In the genomic region with DNA sequence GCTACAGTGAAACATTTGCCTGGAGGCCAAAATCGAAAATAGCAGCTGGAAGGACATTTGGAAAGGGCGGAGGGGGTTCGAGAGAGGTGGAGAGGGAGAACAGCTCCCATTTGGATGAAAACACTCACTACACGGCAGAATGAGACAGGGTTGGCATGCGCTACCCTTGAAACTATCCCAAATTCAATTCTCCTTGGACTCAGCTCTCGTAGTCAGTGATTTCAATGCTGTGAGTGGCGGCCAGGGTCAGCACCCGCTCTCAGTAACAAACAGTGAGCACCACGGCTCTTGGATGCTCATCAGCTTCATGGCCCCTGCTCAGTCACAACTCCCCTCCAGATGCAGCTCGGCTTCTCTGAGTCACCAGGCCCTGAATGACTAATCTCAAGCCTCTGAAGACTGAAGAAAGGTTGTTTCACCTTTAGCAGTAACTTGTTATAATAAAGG, we compare ENCODE assay signal across 12 mouse cellular contexts. TPM values are rescaled to one million over a fixed set of nuclear protein-coding genes. Genes with fewer than 3 reads are reported as not detected.
DNase-seq lines count a peak whose midpoint lies in the region; ATAC-seq and TF ChIP-seq lines count a peak whose summit lies in the region.
"Had no signal": no experiment of that assay in that cellular context is flagged by ENCODE, and none has a peak within 500 bp of the region (broad histone marks: within the 10 kb centered on the region; RNA-seq: fewer than 3 reads in every experiment).

No protein-coding gene starts in this region.

- intact Hi-C loops in gastrocnemius, postnatal 14 days (cut with DNase I; ENCODE audit: low total_unique reads): no loop called here

- no peak for TF ChIP-seq CTCF in midbrain, postnatal 0 days (IDR thresholded peaks at IDR 0.05)

- H3K4me2 ChIP-seq in midbrain, postnatal 0 days (ENCODE audit: low read depth, low read length, poor library complexity, severe bottlenecking): no peak overlapping the region
- no peak overlapping the region for H3K4me2 ChIP-seq in midbrain, embryonic 14.5 days (ENCODE audit: low read length)
- H3K4me2 ChIP-seq: liver, embryonic 12.5 days; neural tube, embryonic 12.5 days had no signal

- WGBS in midbrain, postnatal 0 days: 62% methylated on average over 10 of the region's 10 CpGs
- WGBS in midbrain, embryonic 14.5 days: 76% methylated on average over 10 of the region's 10 CpGs

- peak; percentile 20 to 61 for DNase-seq in cerebellum, postnatal 14 days
- DNase-seq in cerebellum, postnatal 36 days: no peak
- DNase-seq in midbrain, postnatal 0 days (ENCODE audit: low spot score): peak; percentile 48
- DNase-seq in midbrain, embryonic 14.5 days: no peak
- peak; percentile 58 for DNase-seq in gastrocnemius, postnatal 14 days
- peak; percentile 31 for DNase-seq in lung, postnatal 25 days (ENCODE audit: low spot score)
- no peak for DNase-seq in urinary bladder, adult 18-20 months (ENCODE audit: low spot score in 2 of 2)
- no peak for DNase-seq in frontal cortex, postnatal 25 days (ENCODE audit: low spot score in 2 of 2)
- DNase-seq: kidney, adult 18-20 months; thymus, postnatal 25 days had no signal

- no peaks in the 10 kb centered on the region for H3K4me1 ChIP-seq in midbrain, postnatal 0 days (ENCODE audit: insufficient read depth, low read length)
- no peaks in the 10 kb centered on the region for H3K4me1 ChIP-seq in midbrain, embryonic 14.5 days (ENCODE audit: control insufficient read depth, insufficient read depth, low read length)
- H3K4me1 ChIP-seq: neural tube, embryonic 12.5 days had no signal

- no peaks in the 10 kb centered on the region for H3K36me3 ChIP-seq in midbrain, postnatal 0 days (ENCODE audit: insufficient read depth, low read length)
- no peaks in the 10 kb centered on the region for H3K36me3 ChIP-seq in midbrain, embryonic 14.5 days (ENCODE audit: control insufficient read depth, insufficient read depth, low read length)
- H3K36me3 ChIP-seq: liver, embryonic 12.5 days; neural tube, embryonic 12.5 days had no signal

- no peak overlapping the region; the same call in 1 of the 2 replicates for H3K27ac ChIP-seq in midbrain, postnatal 0 days (ENCODE audit: low read depth, low read length)
- H3K27ac ChIP-seq in midbrain, embryonic 14.5 days (replicated peaks; ENCODE audit: low read depth, low read length): no peak overlapping the region
- H3K27ac ChIP-seq: liver, embryonic 12.5 days; neural tube, embryonic 12.5 days had no signal

- no peak overlapping the region for H3K4me3 ChIP-seq in midbrain, postnatal 0 days (ENCODE audit: low read depth, low read length)
- no peak overlapping the region for H3K4me3 ChIP-seq in midbrain, embryonic 14.5 days (replicated peaks; ENCODE audit: low read depth, low read length)
- H3K4me3 ChIP-seq: liver, embryonic 12.5 days; neural tube, embryonic 12.5 days had no signal

- no peak overlapping the region for H3K9ac ChIP-seq in midbrain, postnatal 0 days (replicated peaks; ENCODE audit: low read length, poor library complexity, severe bottlenecking)
- no peak overlapping the region for H3K9ac ChIP-seq in midbrain, embryonic 14.5 days (replicated peaks; ENCODE audit: low read length)
- H3K9ac ChIP-seq: liver, embryonic 12.5 days; neural tube, embryonic 12.5 days had no signal

- no peaks in the 10 kb centered on the region for H3K9me3 ChIP-seq in midbrain, postnatal 0 days (ENCODE audit: low read length)
- no peaks in the 10 kb centered on the region for H3K9me3 ChIP-seq in midbrain, embryonic 14.5 days (ENCODE audit: control insufficient read depth, low read length)
- H3K9me3 ChIP-seq: liver, embryonic 12.5 days; neural tube, embryonic 12.5 days had no signal

- H3K27me3 ChIP-seq in midbrain, postnatal 0 days (ENCODE audit: insufficient read depth, low read length): no peaks in the 10 kb centered on the region
- H3K27me3 ChIP-seq in midbrain, embryonic 14.5 days (ENCODE audit: control insufficient read depth, insufficient read depth, low read length): no peaks in the 10 kb centered on the region
- H3K27me3 ChIP-seq: liver, embryonic 12.5 days; neural tube, embryonic 12.5 days had no signal

- no peak for ATAC-seq in midbrain, postnatal 0 days (ENCODE audit: low FRiP score)
- no peak for ATAC-seq in midbrain, embryonic 14.5 days (ENCODE audit: low FRiP score, low TSS enrichment)
- ATAC-seq: liver, embryonic 12.5 days had no signal

RNA-seq across cellular contexts. Expression of gene Tanc2, which starts 59.1 kb away (rescaled TPM):
- total RNA-seq in midbrain, postnatal 0 days (2014; rRNA removed): 136 and 163 TPM in 2 replicates
- polyA plus RNA-seq in midbrain, postnatal 0 days (2015; fragmentation: Nextera tagmentation; extraction: Ambion mirVana): 31.4 and 37.3 TPM in 2 replicates
- polyA plus RNA-seq in midbrain, embryonic 14.5 days (2014; fragmentation: Nextera tagmentation; extraction: Ambion mirVana): 46.4 and 49.1 TPM in 2 replicates
- total RNA-seq in gastrocnemius, postnatal 14 days (2021): 10 to 100 TPM; 14.6 to 17.7 TPM

Comparison
In these comparisons a context has a peak if more than half of its experiments do, and no peak if none do; other contexts are left out.
1. DNase-seq: peak in cerebellum, postnatal 14 days (2 of 2), midbrain, postnatal 0 days (single experiment), gastrocnemius, postnatal 14 days (single experiment) and lung, postnatal 25 days (single experiment); none in cerebellum, postnatal 36 days (0 of 2), midbrain, embryonic 14.5 days (single experiment), urinary bladder, adult 18-20 months (0 of 2) and frontal cortex, postnatal 25 days (0 of 2).